Mouse (Mus musculus) left cerebral cortex, adult 11 months (tissue): ENCODE measurements around the gene Lonrf2.

Experiments
- DNase-seq: peaks from one replicate; pipeline ENCODE4 v3.0.0; 2022; ENCODE audit warnings: low spot score

Gene Lonrf2

GRCm38 (mm10) chr1:38767812-38768211 lies 68.7 kb downstream of the Lonrf2 start:
- no peak for DNase-seq

- no peak for DNase-seq
These were observed 69.6 kb downstream of the Lonrf2 start for GRCm38 (mm10) chr1:38766661-38767572.

- DNase-seq, result no peak
These were observed 70.3 kb downstream of the Lonrf2 start for GRCm38 (mm10) chr1:38766254-38766653.

GRCm38 (mm10) chr1:38763960-38764613 lies 72.4 kb downstream of the Lonrf2 start:
- no peak for DNase-seq

GRCm38 (mm10) chr1:38760424-38760823 lies 76.1 kb downstream of the Lonrf2 start:
- no peak for DNase-seq

GRCm38 (mm10) chr1:38757791-38758403 lies 78.6 kb downstream of the Lonrf2 start:
- no peak for DNase-seq

- DNase-seq, result no peak
These were observed 92.6 kb downstream of the Lonrf2 start for GRCm38 (mm10) chr1:38743863-38744262.
